Mouse (Mus musculus): ENCODE data around the gene Gm42957.

- TF ChIP-seq POLR2A (IDR thresholded peaks at IDR 0.05; ENCODE audit: insufficient read length, low read depth) (no peak), USF1 (IDR thresholded peaks at IDR 0.05; ENCODE audit: low read depth) (no peak), REST (IDR thresholded peaks at IDR 0.05; ENCODE audit: insufficient read depth, insufficient read length) (no peak), CEBPB (IDR thresholded peaks at IDR 0.05; ENCODE audit: insufficient read depth, poor library complexity, severe bottlenecking) (no peak), TCF12 (IDR thresholded peaks at IDR 0.05; ENCODE audit: insufficient read depth, poor library complexity, severe bottlenecking) (no peak), MAX (IDR thresholded peaks at IDR 0.05; ENCODE audit: low read depth) (no peak), E2F4 (IDR thresholded peaks at IDR 0.05; ENCODE audit: insufficient read depth) (no peak), TCF3 (IDR thresholded peaks at IDR 0.05; ENCODE audit: insufficient read length, low read depth) (no peak), POLR2AphosphoS2 (IDR thresholded peaks at IDR 0.05; ENCODE audit: insufficient read length, low read depth) (no peak), MYOG (IDR thresholded peaks at IDR 0.05; ENCODE audit: control insufficient read depth in 1 of 3, insufficient read depth in 1 of 3, insufficient read length in 2 of 3, low read depth in 2 of 3) (no peak)
Observed at GRCm38 (mm10) chr3:96678456-96678855, 43.2 kb downstream of the Gm42957 start.
